Mouse (Mus musculus): ENCODE data around the gene Calm3.

The Calm3 gene

DNA sequence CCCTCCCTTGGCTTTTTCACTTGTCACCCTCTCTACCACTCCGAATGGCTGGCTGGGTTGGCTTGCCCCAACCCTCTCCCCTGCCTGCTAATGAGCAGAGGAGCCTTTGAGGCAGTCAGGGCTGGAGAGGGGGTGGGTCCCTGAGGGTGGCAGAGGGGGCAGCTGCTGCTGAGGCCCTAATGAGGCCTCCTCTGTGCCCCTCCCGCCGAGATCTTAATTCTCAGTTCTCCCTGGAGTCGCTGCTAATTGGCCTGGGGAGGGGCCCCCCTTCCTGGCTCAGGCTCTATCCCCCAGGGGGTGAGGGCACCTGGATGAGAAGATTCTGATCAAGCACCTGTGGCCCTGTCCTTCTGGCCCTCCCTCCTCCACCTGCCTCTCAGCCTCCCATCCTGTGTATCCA is 29.6 kb downstream of the Calm3 start:
- intact Hi-C loops (cut with DNase I), result no loop called here

GRCm38 (mm10) chr7:16893612-16894011 is 30.3 kb downstream of the Calm3 start:
- intact Hi-C loops (cut with DNase I), result no loop called here

DNA sequence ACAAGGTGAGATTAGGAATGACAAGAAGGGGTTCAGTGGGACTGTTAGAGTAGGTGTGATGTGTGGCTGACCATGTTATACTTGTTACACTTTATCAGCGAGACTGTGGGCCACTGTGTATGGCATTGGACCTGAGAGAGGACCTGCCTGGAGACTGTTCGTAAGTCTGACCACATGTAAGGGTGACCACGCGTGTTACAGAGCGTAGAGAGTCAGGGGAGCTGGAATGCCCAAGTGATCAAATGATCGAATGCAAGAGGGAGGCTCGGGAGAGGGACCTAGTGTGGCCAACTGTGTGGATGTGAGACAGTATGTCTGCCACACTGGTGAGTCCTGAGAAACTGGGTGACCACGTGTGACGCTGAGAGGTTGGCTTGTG is 31.6 kb downstream of the Calm3 start:
- intact Hi-C loops (cut with DNase I), result no loop called here

DNA sequence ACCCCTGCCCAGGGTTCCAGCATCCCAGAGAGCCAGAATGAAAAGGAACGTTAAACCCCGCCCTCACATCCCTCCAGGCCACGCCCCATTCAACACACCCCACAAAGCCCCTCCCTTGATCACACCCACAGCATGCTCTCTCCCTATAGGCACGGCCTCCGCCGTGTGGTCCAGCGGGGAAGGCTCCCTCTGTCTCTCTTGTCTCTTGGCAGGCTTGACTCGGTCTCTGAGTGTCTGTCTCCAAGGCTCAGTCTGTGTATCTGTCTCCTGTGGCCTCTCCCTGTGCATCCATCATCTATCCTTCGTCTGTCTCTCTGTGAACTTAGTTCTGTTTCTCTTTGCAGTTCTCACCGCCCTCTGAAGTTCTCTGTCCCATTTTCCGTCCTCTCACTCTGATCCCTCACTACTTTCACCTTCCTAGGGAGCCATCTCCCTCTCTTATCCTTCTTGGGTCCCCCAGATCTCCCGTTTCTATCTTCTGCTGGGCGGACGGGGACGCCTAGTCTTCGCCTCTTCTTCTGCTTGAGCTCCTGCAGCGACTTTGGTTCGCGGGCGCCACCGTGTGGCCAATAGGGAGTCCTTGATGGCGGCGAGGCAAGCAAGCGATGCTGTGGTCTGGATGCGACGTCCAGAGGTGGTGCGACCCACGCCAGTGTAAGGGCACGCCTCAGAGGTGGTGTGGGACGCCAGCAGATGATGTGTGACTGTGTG is 32.1 kb downstream of the Calm3 start, which contains the start of gene Gng8:
Gng8 (plus strand) TSS at position 146 of the 711 bp plus-strand sequence.
- intact Hi-C loops (cut with DNase I), result no loop called here

DNA sequence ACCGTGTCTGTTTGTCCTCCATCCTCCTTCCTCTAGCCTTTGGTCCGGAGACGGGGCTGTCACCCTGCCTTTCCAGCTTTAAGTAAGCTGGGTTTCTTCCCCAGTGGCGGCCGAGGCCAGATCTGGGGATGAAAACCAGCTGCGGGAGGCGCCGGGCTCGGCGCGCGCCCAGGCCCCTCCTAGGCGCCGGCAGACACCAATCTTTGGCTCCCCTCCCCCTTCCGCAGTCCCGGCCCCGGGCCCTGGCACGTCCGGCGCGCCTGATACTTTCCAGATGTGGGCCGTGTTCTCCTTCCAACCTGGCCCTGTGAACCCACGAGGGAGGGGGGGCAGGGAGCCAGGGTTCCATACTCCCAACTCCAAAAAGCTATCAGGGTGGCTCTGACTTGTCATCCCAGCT is 33.0 kb downstream of the Calm3 start:
- intact Hi-C loops (cut with DNase I), result no loop called here

DNA sequence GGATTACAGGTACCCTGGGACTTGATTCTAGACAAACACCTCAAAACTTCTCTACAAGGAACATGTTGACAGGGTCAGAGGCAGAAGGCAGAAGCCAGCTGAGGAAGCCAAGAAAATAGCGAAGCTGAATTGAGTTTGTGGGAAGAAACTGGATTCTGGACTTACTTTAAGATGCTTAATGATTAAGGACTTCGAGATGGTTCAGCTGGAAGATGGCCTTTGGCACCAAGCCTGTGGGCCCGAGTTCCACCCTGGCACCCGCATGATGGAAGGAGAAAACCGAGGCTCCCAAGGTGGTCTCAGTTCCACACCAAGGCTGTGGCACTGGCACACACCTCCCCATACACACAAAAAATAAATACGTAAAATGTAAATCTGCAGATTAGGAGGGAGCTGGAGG is 33.4 kb downstream of the Calm3 start:
- intact Hi-C loops (cut with DNase I), result no loop called here

DNA sequence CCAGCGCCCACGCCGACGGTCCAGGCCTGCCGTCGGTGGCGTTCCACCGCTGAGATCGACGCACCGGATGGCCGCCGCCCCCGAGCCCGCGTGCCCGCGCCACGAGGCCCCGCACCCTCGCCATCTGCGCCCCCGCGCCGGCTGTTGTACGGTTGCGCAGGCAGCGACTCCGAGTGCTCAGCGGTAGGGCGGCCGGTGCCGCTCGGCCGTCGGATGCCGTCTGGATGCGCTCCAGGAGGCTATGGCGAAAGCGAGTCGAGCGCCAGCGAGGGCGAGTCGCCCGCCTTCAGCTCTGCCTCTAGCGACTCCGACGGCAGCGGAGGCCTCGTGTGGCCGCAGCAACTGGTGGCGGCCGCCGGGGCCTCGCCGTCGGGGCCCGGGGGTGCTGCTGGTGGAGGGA is 38.0 kb downstream of the Calm3 start:
- intact Hi-C loops (cut with DNase I), result no loop called here

DNA sequence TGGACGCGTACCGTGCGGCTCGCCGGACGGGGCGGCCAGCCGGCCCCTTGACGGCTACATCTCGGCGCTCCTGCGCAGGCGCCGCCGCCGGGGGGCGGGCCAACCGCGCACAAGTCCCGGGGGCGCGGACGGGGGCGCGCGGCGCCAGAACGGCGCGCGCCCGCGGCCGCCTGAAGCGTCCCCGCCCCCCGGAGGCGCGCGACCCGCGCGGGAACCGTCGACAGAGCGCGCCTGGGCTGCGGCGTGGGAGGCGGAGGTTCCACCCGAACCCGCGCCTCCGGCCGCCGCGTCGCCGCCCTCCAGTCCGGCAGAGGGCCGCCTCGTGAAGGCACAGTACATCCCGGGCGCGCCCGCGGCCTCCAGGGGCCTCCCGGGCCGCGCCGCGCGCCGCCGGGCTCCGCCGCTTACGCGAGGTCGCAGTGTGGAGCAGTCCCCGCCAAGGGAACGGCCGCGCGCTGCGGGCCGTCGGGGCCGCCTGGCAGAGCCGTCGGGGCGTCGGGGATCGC is 38.6 kb downstream of the Calm3 start:
- intact Hi-C loops (cut with DNase I), result no loop called here

DNA sequence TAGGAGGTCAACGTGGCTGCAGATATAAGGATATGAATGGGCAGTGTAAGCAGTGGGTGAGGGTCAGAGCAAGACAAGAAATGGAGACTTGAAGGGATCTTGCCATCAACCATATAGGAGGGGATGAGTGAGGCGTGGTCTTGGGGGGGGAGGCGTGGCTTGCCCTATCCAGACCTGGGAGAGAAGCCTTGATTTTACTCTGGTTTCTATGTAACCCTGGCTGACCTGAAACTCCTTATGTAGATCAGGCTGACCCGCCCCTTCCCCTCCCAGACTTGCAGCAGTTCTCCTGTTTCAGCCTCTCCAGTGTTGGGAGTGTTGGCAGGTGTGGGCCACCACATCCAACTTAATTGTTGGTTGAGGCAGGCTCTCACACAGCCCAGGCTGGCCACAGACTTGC is 39.6 kb downstream of the Calm3 start:
- intact Hi-C loops (cut with DNase I), result no loop called here

- intact Hi-C loops (cut with DNase I), result no loop called here
These were observed 40.8 kb downstream of the Calm3 start for GRCm38 (mm10) chr7:16883162-16883561.

GRCm38 (mm10) chr7:16880615-16881014 is 43.3 kb downstream of the Calm3 start:
- intact Hi-C loops (cut with DNase I), result no loop called here

- intact Hi-C loops (cut with DNase I), result no loop called here
These were observed 43.9 kb downstream of the Calm3 start for GRCm38 (mm10) chr7:16879796-16880547.

DNA sequence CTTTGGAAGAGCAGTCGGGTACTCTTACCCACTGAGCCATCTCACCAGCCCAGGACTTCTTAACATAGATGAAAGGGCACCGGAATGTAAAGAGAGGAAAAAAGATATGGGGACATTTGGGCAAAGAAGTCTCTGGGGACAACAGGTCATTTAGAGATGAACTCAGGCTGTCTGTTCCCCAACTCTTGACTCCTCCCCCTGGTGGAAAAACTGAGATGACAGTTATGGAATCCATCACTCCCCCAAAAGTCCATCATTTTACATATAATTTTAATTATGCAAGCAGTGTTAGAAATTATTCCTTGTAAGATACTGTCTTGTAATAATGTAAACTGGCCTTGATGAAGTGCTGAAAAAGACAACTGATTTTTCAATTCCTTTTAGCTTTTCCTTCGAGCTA is 46.2 kb downstream of the Calm3 start:
- intact Hi-C loops (cut with DNase I), result no loop called here

GRCm38 (mm10) chr7:16876608-16877007 is 47.3 kb downstream of the Calm3 start:
- intact Hi-C loops (cut with DNase I), result no loop called here

- intact Hi-C loops (cut with DNase I), result no loop called here
These were observed 47.9 kb downstream of the Calm3 start for GRCm38 (mm10) chr7:16876006-16876405.

GRCm38 (mm10) chr7:16875326-16875725 is 48.6 kb downstream of the Calm3 start:
- intact Hi-C loops (cut with DNase I), result no loop called here

DNA sequence AGATGAGACGGTGACA is 48.8 kb downstream of the Calm3 start, which contains the start of gene Dact3:
Dact3 (plus strand) TSS at position 8 of the 16 bp plus-strand sequence.
- intact Hi-C loops (cut with DNase I), result no loop called here

- intact Hi-C loops (cut with DNase I), result loop anchor here (5.0 kb wide), 1 partner anchor 37 kb away; no protein-coding TSS in a partner anchor
These were observed 49.1 kb downstream of the Calm3 start for GRCm38 (mm10) chr7:16874756-16875309.

- intact Hi-C loops (cut with DNase I), result loop anchor here (5.0 kb wide), 1 partner anchor 38 kb away; no protein-coding TSS in a partner anchor
These were observed 49.7 kb downstream of the Calm3 start for GRCm38 (mm10) chr7:16874190-16874589.

DNA sequence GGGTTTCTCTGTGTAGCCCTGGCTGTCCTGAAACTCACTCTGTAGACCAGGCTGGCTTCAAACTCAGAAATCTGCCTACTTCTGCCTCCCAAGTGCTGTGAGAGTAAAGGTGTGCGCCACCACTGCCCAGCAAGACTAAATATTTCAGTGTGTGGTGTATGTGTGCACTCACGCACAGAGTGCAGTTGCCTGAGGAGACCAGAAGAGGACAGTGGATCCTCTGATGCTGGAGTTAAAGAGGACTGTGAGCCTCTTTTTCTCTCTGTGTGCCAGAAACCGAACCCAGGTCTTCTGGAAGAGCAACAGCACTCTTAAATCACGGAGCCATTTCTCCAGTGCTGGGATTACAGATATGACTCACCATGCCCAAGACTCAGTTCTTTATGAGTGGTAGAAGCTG is 50.5 kb downstream of the Calm3 start:
- intact Hi-C loops (cut with DNase I), result loop anchor here (5.0 kb wide), 1 partner anchor 39 kb away; no protein-coding TSS in a partner anchor

GRCm38 (mm10) chr7:16872478-16872877 is 51.4 kb downstream of the Calm3 start:
- intact Hi-C loops (cut with DNase I), result loop anchor here (5.0 kb wide), 1 partner anchor 40 kb away; no protein-coding TSS in a partner anchor

GRCm38 (mm10) chr7:16871600-16871999 is 52.3 kb downstream of the Calm3 start:
- intact Hi-C loops (cut with DNase I), result loop anchor here (5.0 kb wide), 1 partner anchor 41 kb away; no protein-coding TSS in a partner anchor

DNA sequence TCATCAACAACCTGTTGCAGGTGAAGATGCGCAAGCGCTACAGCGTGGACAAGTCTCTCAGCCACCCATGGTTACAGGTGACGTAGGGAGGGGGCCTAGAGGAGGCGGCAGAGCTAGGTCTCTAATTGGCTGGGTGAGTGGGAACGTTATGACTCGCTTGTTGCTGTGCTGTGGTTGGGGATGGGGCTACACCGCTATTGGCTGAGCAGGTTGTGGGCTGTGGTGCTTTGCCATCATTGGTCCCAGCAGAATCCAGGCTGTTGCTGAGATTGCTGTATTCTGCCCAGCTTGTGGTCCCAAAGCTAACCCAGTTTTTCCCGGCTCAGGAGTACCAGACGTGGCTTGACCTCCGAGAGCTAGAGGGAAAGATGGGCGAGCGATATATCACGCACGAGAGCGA is 54.4 kb downstream of the Calm3 start:
- intact Hi-C loops (cut with DNase I), result no loop called here

All from adrenal gland (tissue).